Mouse (Mus musculus): Measurements from ENCODE around the gene Acbd7.

GRCm38 (mm10) chr2:3355793-3356192, 19.8 kb downstream of the Acbd7 start:
- TF ChIP-seq CTCF (IDR thresholded peaks at IDR 0.05; ENCODE audit: low read depth): no peak
- TF ChIP-seq EP300 (optimal IDR thresholded peaks at IDR 0.05): no peak
